Mouse (Mus musculus) testis, adult 2 months (tissue): ENCODE results near the gene Dyrk2.

Experiments used
- CTCF ChIP-seq: fragments of 200-500 bp; IDR thresholded peaks from 2 replicates; pipeline ENCODE4 v1.5.1; 2012; ENCODE audit warnings: low read depth, mild to moderate bottlenecking, inconsistent platforms, low read length, moderate library complexity; ENCODE audit not compliant: control insufficient read depth, insufficient read depth, insufficient replicate concordance
- POLR2A ChIP-seq: fragments of 200-500 bp; IDR thresholded peaks from 2 replicates; pipeline ENCODE4 v1.6.1; 2012; ENCODE audit warnings: low read depth, mild to moderate bottlenecking, inconsistent platforms, low read length, moderate library complexity; ENCODE audit not compliant: control insufficient read depth

GRCm38 (mm10) chr10:118820901-118821300 is 49.1 kb downstream of the Dyrk2 start:
- TF ChIP-seq CTCF = no peak
- TF ChIP-seq POLR2A = no peak
